Mouse (Mus musculus): ENCODE measurements around the gene Zc3h10. TPM values are rescaled to one million over a fixed set of nuclear protein-coding genes. Genes with fewer than 3 reads are reported as not detected.

Gene Zc3h10
- total and polyA plus RNA-seq, 2 experiments from 2014 or later, result 8.1 to 24.4 TPM

DNA sequence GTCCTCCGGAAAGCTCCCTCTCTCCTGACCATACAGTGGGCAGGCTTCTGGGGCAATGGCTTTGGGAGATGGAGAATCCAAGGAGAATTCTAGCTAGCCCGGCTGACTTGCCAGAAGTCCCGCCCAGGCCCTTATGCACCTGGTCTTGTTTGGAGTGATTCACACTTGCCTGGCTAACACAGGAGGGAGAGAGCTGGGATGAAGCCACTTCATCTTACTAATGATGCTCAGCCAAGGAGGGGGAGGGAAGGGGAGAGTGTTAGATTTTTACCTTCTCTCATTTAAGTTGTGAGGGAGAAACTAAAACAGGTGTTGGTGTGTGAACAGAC, 2.0 kb downstream of the Zc3h10 start:
- H3K27me3 ChIP-seq (ENCODE audit: control insufficient read depth, insufficient read depth, low read length), result no peaks in the 10 kb centered on the region
- 81% methylated on average over 3 of the region's 3 CpGs for WGBS
- peaks cover 38% of the 10 kb centered on the region for H3K36me3 ChIP-seq (replicated peaks; ENCODE audit: control insufficient read depth, insufficient read depth, low read length)
- H3K4me1 ChIP-seq (ENCODE audit: control insufficient read depth, insufficient read depth), result peaks cover 5% of the 10 kb centered on the region; the same call in 1 of the 2 replicates
- peak overlapping the region; percentile 28; the same call in 1 of the 2 replicates for H3K27ac ChIP-seq (ENCODE audit: low read depth)
- H3K9ac ChIP-seq (replicated peaks; ENCODE audit: low read depth, low read length), result no peak overlapping the region
- DNase-seq (ENCODE audit: low spot score) (no peak), ATAC-seq (ENCODE audit: insufficient read depth, low read depth) (no peak)
- TF ChIP-seq EP300 (IDR thresholded peaks at IDR 0.05; ENCODE audit: low read depth), result no peak
- TF ChIP-seq CTCF (IDR thresholded peaks at IDR 0.05; ENCODE audit: low read depth), result no peak
- no peaks in the 10 kb centered on the region for H3K9me3 ChIP-seq (replicated peaks; ENCODE audit: control insufficient read depth, low read length)
- H3K4me3 ChIP-seq (ENCODE audit: low read depth, low read length), result no peak overlapping the region
- H3K4me2 ChIP-seq (ENCODE audit: low read depth, low read length), result no peak overlapping the region

DNA sequence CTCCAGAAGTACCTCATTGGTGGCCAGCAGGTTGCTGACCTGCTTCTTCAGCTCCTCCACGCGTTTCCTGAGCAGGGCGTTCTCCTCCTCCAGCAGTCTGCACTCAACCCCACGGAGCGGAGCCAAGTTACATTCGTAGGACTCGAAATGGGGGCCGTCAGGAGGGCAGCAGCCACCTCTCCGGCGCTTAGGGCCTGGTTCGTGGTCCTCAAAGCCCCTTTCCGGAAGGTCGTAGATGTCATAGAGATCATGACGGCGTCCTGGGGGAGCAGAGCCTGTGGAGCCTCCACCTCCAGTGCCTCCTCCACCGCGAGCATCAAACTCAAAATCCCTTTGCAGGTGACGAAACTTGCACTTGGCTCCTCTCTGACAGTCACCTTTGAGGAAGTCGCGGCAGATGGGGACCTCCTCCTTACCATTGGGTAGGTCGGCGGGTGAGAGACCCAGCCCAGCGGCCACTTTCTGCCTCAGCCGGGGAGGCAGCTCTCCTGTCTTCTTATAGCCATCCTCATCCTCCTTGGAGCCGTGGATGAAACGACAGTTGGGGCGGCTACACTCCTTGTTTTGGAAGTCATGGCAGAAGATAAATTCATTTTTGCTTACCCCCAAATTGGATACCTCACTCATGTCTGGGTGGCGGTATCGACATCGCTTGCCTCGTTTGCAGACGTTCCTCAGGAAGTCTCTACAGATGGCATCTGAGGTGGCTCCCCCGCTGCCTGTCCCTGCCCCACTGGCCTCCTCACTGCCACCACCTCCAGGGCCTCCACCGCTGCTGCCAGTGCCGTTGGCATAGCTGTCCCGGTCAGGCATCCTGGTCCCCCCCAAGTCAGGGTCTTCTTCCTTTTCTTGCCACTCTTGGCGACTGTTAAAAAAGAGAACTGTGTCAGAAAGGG, 2.7 kb downstream of the Zc3h10 start:
- 92% methylated on average over 37 of the region's 37 CpGs for WGBS
- no peak for DNase-seq (ENCODE audit: low spot score)
- H3K9ac ChIP-seq (replicated peaks; ENCODE audit: low read depth, low read length), result no peak overlapping the region

GRCm38 (mm10) chr10:128544151-128544657, 3.4 kb downstream of the Zc3h10 start:
- 97% methylated on average over 15 of the region's 15 CpGs for WGBS
- H3K27me3 ChIP-seq (ENCODE audit: control insufficient read depth, insufficient read depth, low read length), result no peaks in the 10 kb centered on the region
- TF ChIP-seq CTCF (IDR thresholded peaks at IDR 0.05; ENCODE audit: low read depth) (no peak), EP300 (IDR thresholded peaks at IDR 0.05; ENCODE audit: low read depth) (no peak)
- no peak overlapping the region for H3K4me3 ChIP-seq (ENCODE audit: low read depth, low read length)
- H3K4me1 ChIP-seq (ENCODE audit: control insufficient read depth, insufficient read depth), result peaks cover 5% of the 10 kb centered on the region; the same call in 1 of the 2 replicates
- DNase-seq (ENCODE audit: low spot score) (no peak), ATAC-seq (ENCODE audit: insufficient read depth, low read depth) (no peak)
- no peak overlapping the region for H3K4me2 ChIP-seq (ENCODE audit: low read depth, low read length)
- no peaks in the 10 kb centered on the region for H3K9me3 ChIP-seq (replicated peaks; ENCODE audit: control insufficient read depth, low read length)
- H3K36me3 ChIP-seq (replicated peaks; ENCODE audit: control insufficient read depth, insufficient read depth, low read length), result peaks cover 38% of the 10 kb centered on the region
- no peak overlapping the region for H3K9ac ChIP-seq (replicated peaks; ENCODE audit: low read depth, low read length)
- H3K27ac ChIP-seq (ENCODE audit: low read depth), result no peak overlapping the region

More for the DNA sequence above, 2.7 kb downstream of the Zc3h10 start:
- H3K27ac ChIP-seq (ENCODE audit: low read depth), result no peak overlapping the region
- no peaks in the 10 kb centered on the region for H3K9me3 ChIP-seq (replicated peaks; ENCODE audit: control insufficient read depth, low read length)
- peaks cover 38% of the 10 kb centered on the region for H3K36me3 ChIP-seq (replicated peaks; ENCODE audit: control insufficient read depth, insufficient read depth, low read length)
- TF ChIP-seq EP300 (IDR thresholded peaks at IDR 0.05; ENCODE audit: low read depth), result no peak
- no peak for TF ChIP-seq CTCF (IDR thresholded peaks at IDR 0.05; ENCODE audit: low read depth)
- H3K4me3 ChIP-seq (ENCODE audit: low read depth, low read length), result no peak overlapping the region
- no peak overlapping the region for H3K4me2 ChIP-seq (ENCODE audit: low read depth, low read length)
- no peak for ATAC-seq (ENCODE audit: insufficient read depth, low read depth)
- peaks cover 5% of the 10 kb centered on the region; the same call in 1 of the 2 replicates for H3K4me1 ChIP-seq (ENCODE audit: control insufficient read depth, insufficient read depth)
- no peaks in the 10 kb centered on the region for H3K27me3 ChIP-seq (ENCODE audit: control insufficient read depth, insufficient read depth, low read length)

DNA sequence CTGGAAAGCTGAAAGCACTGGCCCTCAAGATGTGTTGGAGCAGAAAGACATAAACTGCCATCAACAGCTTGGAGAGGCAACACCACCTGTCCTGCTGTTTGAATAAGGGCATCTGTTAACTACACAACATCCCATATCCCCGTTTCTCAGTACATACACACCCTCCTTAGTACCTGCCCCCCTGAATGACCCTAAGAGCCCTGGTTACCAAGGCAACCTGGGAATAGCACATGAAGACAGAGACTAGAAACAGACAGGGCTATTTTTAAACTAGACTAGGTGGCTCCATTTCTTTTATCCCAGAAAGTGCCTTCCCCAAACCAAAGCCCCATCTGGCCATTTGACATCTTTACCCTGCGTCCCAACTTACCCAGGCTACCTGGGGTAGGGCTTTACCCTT, 4.5 kb downstream of the Zc3h10 start:
- H3K4me3 ChIP-seq (ENCODE audit: low read depth, low read length), result no peak overlapping the region
- WGBS, result 60% methylated on average over 2 of the region's 2 CpGs
- no peak overlapping the region for H3K27ac ChIP-seq (ENCODE audit: low read depth)
- H3K4me1 ChIP-seq (ENCODE audit: control insufficient read depth, insufficient read depth), result peaks cover 5% of the 10 kb centered on the region; the same call in 1 of the 2 replicates
- ATAC-seq (ENCODE audit: insufficient read depth, low read depth) (no peak), DNase-seq (ENCODE audit: low spot score) (no peak)
- H3K9ac ChIP-seq (replicated peaks; ENCODE audit: low read depth, low read length), result no peak overlapping the region
- no peaks in the 10 kb centered on the region for H3K27me3 ChIP-seq (ENCODE audit: control insufficient read depth, insufficient read depth, low read length)
- H3K9me3 ChIP-seq (replicated peaks; ENCODE audit: control insufficient read depth, low read length), result no peaks in the 10 kb centered on the region
- H3K36me3 ChIP-seq (replicated peaks; ENCODE audit: control insufficient read depth, insufficient read depth, low read length), result peaks cover 38% of the 10 kb centered on the region
- TF ChIP-seq EP300 (IDR thresholded peaks at IDR 0.05; ENCODE audit: low read depth), result no peak
- no peak for TF ChIP-seq CTCF (IDR thresholded peaks at IDR 0.05; ENCODE audit: low read depth)
- no peak overlapping the region for H3K4me2 ChIP-seq (ENCODE audit: low read depth, low read length)

DNA sequence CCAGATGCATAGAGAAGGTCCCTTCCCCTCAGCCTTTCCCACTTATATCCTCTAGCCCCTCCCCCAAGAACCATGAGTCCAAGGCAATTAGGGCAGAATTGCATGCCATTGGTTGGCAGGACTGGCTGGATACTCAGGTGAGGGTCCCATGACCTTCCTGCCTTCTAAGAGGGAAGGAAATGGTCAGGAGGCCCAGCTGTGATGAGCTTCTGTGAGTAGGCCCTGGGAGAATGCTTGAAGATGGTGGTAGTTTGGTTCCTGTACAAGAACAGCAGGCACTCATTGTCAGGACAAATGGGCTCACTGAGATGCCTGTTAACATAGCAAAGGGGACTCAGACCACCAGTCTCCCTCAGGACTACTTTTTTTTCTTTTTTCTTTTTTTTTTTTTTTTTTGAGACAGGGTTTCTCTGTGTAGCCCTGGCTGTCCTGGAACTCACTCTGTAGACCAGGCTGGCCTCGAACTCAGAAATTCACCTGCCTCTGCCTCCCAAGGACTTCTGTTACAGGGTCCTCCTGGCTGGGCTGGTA, 9.2 kb downstream of the Zc3h10 start:
- ATAC-seq (ENCODE audit: insufficient read depth, low read depth) (no peak), DNase-seq (ENCODE audit: low spot score) (no peak)
- 80% methylated on average over 1 of the region's 1 CpGs for WGBS

More for the DNA sequence above, 9.2 kb downstream of the Zc3h10 start:
- Histone ChIP-seq H3K9me3 (replicated peaks; ENCODE audit: control insufficient read depth, low read length) (no peaks in the 10 kb centered on the region), H3K4me2 (ENCODE audit: low read depth, low read length) (no peak overlapping the region), H3K27ac (ENCODE audit: low read depth) (no peak overlapping the region), H3K4me1 (ENCODE audit: control insufficient read depth, insufficient read depth) (no peaks in the 10 kb centered on the region; the same call in 1 of the 2 replicates), H3K4me3 (ENCODE audit: low read depth, low read length) (no peak overlapping the region), H3K27me3 (ENCODE audit: control insufficient read depth, insufficient read depth, low read length) (no peaks in the 10 kb centered on the region), H3K36me3 (replicated peaks; ENCODE audit: control insufficient read depth, insufficient read depth, low read length) (peaks cover 15% of the 10 kb centered on the region), H3K9ac (replicated peaks; ENCODE audit: low read depth, low read length) (no peak overlapping the region)
- TF ChIP-seq CTCF (IDR thresholded peaks at IDR 0.05; ENCODE audit: low read depth) (no peak), EP300 (IDR thresholded peaks at IDR 0.05; ENCODE audit: low read depth) (no peak)

All from heart, postnatal 0 days (tissue).